Mouse (Mus musculus) erythroid progenitor cell, adult 5-6 weeks (primary cell): Measurements from ENCODE around the gene Mtnr1a. TPM values are rescaled to one million over a fixed set of nuclear protein-coding genes. Genes with fewer than 3 reads are reported as not detected.

Experiments used
- ATAC-seq: replicated peaks from 2 replicates; pipeline ENCODE4 v1.8.0; 2016; ENCODE audit warnings: moderate number of reproducible peaks, mild to moderate bottlenecking, moderate TSS enrichment, inconsistent platforms; ENCODE audit not compliant: poor library complexity, low FRiP score, severe bottlenecking
- total RNA-seq, 2 experiments: library from RNA; stranded (forward) in 1 of 2; stranded (reverse) in 1 of 2; fragments of 150-400 nt in 1 of 2; fragments of 186-747, 209-891 nt in 1 of 2; gene quantifications; 2 replicates each; pipeline versions ENCODE4 v1.2.3 to v1.2.4; 2015 to 2017; ENCODE audit warnings: low replicate concordance in 2 of 2

The Mtnr1a gene
- total RNA-seq, 2 experiments from 2014 or later = not detected

GRCm38 (mm10) chr8:45093599-45093998 is 24.7 kb downstream of the Mtnr1a start:
- ATAC-seq = no peak

GRCm38 (mm10) chr8:45109371-45110063 is 40.6 kb downstream of the Mtnr1a start:
- no peak for ATAC-seq

GRCm38 (mm10) chr8:45110064-45110812 is 41.3 kb downstream of the Mtnr1a start:
- ATAC-seq = no peak

- no peak for ATAC-seq
Observed at GRCm38 (mm10) chr8:45110813-45111104, 41.8 kb downstream of the Mtnr1a start.

GRCm38 (mm10) chr8:45111820-45112219 is 42.9 kb downstream of the Mtnr1a start:
- ATAC-seq = no peak

GRCm38 (mm10) chr8:45117588-45117987 is 48.7 kb downstream of the Mtnr1a start:
- no peak for ATAC-seq

GRCm38 (mm10) chr8:45125680-45126079 is 56.7 kb downstream of the Mtnr1a start:
- no peak for ATAC-seq

Other genes starting within 250 kb of the Mtnr1a start
- gene Fat1, start 133.7 kb upstream of the Mtnr1a start, total RNA-seq (2015; ENCODE audit: low replicate concordance) = 0.36 TPM in 1 of 2 replicates, not detected in the other
- 0.13 TPM in 1 of 2 replicates, not detected in the other for gene Fat1, start 133.7 kb upstream of the Mtnr1a start, total RNA-seq (2017; ENCODE audit: low replicate concordance)
- gene F11, start 192.9 kb downstream of the Mtnr1a start, total RNA-seq (2015; ENCODE audit: low replicate concordance) = not detected in 2 replicates
- not detected in 2 replicates for gene F11, start 192.9 kb downstream of the Mtnr1a start, total RNA-seq (2017; ENCODE audit: low replicate concordance)
- not detected in 2 replicates for gene Klkb1, start 225.7 kb downstream of the Mtnr1a start, total RNA-seq (2015; ENCODE audit: low replicate concordance)
- gene Klkb1, start 225.7 kb downstream of the Mtnr1a start, total RNA-seq (2017; ENCODE audit: low replicate concordance) = not detected in 2 replicates
- gene Gm45753, start 239.3 kb downstream of the Mtnr1a start, total RNA-seq (2015; ENCODE audit: low replicate concordance) = not detected in 2 replicates
- gene Gm45753, start 239.3 kb downstream of the Mtnr1a start, total RNA-seq (2017; ENCODE audit: low replicate concordance) = 0.13 TPM in 1 of 2 replicates, not detected in the other